Mouse (Mus musculus) heart, postnatal 10 days (tissue): Measurements from ENCODE around the gene Ncaph. TPM values are rescaled to one million over a fixed set of nuclear protein-coding genes. Genes with fewer than 3 reads are reported as not detected.
"Not testable (repeated sequence)": the region's sequence is repeated elsewhere in the genome, so short reads cannot be mapped to it uniquely, and the experiment has no call there.

Experiments
- DNase-seq, 2 experiments: peaks; one replicate each; pipeline ENCODE4 v3.0.0; 2021
- intact Hi-C: fragments of 180-260 bp; cut with DNase I; formaldehyde crosslinking; loops from one replicate; pipeline ENCODE4 v1.15.1; 2025
- total RNA-seq, 2 experiments: library from RNA; stranded (reverse); gene quantifications; 2 replicates each; pipeline ENCODE4 v1.2.3; 2021

Ncaph gene
- total RNA-seq, result 10 to 100 TPM; 13.7 to 15.2 TPM

DNA sequence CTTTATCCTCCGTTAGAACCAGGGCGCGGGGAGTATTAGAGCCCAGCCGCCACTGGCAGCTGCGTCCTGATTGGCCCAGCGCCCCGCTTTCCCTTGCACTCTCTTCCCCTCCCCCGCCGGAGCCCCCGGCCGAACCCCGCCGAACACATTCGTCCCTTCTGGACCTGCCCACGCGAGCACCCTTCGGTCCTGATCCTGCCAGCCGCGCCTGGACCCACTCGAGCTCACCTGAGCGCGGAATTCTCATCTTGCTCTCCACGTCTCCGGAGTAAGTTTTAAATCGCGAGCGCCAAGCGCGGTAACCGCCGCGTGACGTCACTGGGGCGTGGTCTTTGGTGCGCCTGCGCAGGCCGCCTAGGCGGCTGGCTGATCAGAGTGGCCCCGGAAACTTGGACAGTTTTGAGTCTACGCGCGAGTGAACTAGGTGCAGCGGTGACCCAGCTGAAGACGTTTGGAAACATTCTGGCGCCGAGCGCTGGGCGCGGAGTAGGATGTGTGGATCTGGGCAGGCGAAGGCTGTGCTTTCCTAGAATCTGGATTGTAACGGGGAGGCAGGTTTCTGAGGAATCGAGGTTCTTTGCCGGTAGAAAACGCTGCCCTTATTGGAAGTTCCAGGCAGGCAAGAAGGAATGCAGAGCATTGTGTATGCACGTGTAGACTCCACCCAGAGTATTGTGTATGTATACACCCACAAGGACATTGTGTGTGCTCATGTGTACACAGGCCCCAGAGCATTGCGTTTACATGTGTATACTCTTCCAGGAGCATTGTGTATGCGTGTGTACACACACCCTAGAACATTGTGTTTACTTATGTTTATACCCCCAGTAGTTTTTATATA, at the start of gene Ncaph:
Gene Ncaph (minus strand): TSS at position 334 of the 841 bp plus-strand sequence.
- DNase-seq, result peak; percentile 96 to 97
- intact Hi-C loops, result no loop called here

GRCm38 (mm10) chr2:127182598-127183381, 49.0 kb upstream of the Ncaph start:
- DNase-seq, result peak; percentile 89 to 90
- intact Hi-C loops, result no loop called here

GRCm38 (mm10) chr2:127166261-127166660, 32.5 kb upstream of the Ncaph start:
- intact Hi-C loops, result loop anchor here (1.0 kb wide), 1 partner anchor 39 kb away; no protein-coding TSS in a partner anchor
- peak; percentile 40 to 67 for DNase-seq

DNA sequence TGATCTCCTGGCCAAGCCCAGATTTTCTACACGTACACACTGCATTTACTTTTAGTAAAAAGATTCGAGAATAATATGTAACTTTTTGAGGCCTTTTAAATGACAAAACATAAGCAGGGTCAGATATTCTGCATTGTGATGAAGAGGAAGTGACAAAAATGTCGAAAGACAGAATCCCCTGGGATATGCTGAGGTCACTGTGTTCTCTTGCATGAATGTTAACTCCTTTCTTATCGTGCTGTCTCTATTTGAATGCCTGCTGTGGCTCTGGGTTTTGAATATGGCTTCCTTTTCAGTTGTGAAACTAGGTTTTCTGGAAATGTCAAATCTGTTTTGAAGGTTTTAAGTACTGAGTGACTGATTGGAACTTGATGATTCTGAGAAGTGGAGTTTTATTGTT, 31.9 kb upstream of the Ncaph start:
- peak in 1 of 2 experiments; percentile 15 for DNase-seq
- intact Hi-C loops, result loop anchor here (1.0 to 2.0 kb wide), 2 partner anchors 40 to 175 kb away; no protein-coding TSS in a partner anchor

DNA sequence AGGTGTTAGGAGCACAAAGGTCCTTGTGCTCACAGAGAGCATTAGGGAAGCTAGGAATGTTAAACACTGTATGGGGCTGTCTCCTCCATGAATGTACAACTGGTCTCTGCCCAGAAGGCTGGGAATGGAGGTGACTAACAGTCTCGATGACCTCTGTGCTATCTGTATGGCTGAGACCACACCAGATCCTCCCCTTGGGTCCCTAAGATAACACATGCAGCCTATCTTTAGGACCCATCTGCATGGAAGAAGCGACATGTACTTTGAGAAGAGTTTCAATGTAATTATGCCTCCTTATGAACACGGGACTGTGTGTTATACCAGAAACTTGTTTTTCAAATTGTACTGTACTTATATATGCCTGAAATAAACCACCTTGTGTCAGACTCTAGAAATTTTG, 11.9 kb upstream of the Ncaph start:
- no peak for DNase-seq
- intact Hi-C loops, result no loop called here

DNA sequence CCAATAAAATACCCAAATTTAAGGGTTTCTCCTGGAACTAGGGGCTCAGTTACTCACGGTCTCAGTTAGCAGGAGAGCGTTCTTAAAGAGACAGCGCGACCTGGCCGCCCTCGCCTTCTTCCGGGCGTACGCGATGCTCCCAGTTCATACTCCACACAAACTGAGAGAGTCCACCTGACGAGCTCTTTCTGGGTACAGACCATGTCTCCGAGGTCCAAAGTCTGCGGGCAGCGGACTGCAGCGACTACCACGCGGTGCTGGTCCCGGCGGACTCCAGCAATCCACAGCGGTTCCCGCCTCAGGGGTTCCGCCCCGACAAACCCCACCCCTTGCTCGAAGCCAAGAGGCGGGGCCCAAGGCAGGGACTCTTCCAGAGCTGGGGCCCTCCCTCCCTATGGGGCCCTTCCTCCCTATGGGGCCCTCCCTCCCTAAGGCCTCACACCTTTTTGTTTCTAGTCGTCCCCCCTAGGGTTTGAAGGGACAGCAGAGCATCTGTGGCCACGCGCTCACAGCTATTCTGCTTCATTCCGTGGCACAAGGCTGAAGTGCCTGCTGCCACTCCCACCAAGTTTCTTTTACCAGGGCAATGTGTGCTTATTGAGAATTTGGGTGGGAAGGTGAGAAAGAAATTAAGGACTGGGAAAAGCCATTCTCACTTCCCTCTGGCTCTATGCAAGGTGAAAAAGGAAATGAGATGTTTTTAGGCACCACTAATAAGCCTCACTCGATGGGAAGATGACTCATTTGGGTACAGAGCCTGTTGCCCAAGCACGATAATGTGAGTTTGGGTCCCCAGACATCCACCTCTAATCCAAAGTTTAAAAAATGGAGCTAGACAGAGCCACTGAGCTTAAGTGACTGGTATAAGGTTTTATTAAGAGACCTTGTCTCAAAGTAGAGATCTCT, 9.7 kb upstream of the Ncaph start, which contains the start of gene Itpripl1:
Gene Itpripl1 (minus strand): TSS at position 285 of the 906 bp plus-strand sequence.
- DNase-seq, result peak; percentile 84 to 85
- intact Hi-C loops, result no loop called here

DNA sequence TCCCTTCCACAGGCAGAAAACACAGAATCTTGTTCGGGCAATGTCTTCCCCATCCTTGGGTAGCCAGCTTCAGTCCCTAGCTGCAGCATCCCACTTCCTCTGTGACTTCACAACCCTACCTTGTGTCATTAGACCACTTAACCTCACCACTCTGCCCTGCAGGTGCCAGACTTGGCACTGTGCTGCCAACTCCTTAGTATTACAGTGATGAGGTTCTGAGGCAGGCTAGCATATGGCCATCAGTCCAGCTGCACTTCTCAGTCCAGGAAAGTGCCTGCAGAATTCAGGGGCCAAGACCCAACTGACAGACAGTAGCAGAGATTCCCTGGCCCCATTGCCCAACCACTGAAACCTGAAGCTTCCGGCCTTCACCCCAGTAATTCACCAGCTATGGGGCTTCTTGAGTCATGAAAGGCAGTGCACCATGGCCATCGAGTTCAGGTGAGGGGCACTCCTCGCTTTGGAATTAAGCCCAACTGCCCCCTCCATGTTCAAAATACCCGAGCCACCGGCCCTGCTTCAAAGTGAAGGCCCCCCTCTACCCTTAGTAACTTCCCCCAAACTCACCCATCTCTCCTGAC, 8.9 kb upstream of the Ncaph start:
- no peak for DNase-seq
- intact Hi-C loops, result no loop called here

DNA sequence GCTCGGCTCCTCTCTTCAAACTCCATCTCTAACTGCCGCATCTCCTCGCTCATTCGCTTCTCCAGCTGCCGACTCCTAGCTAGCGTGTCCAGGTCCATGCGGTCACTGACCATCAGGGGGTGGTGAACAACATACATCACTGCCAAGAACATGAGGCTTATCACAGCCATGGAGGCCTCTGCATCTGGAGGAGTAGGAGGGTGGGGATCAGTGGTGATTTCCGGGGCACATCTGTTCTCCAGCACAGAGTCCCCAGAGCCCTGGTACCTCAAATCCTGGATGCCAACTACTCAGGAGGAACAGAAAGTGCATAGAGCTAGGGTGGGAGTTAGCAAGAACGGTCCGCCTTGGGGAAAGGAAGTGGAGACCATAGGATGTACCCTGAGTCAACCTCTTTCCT, 8.3 kb upstream of the Ncaph start:
- peak; percentile 39 to 47 for DNase-seq
- intact Hi-C loops, result no loop called here

- no peak for DNase-seq
- intact Hi-C loops, result no loop called here
These were observed 6.3 kb upstream of the Ncaph start for GRCm38 (mm10) chr2:127140011-127140410.

DNA sequence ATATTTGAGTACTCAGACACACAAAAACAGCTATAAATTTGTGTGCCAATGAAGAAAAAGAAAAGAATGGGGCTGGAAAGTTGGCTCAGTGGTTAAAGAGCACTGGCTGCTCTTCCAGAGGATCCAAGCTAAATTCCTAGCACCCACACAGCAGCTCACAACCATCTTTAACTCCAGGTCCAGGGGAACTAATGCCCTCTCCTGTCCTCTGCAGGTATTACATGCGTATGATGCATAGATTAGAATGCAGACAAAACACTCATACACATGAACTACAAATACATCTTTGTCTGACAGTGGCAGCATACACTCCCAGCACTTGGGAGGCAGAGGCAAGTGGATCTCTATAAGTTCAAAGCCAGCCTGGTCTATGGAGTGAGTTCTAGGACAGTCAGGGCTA, 5.9 kb upstream of the Ncaph start:
- DNase-seq, result no peak
- intact Hi-C loops, result no loop called here

GRCm38 (mm10) chr2:127139094-127139493, 5.3 kb upstream of the Ncaph start:
- peak in 1 of 2 experiments; percentile 55 for DNase-seq
- intact Hi-C loops, result no loop called here

- no peak for DNase-seq
- intact Hi-C loops, result no loop called here
These were observed 4.7 kb upstream of the Ncaph start for GRCm38 (mm10) chr2:127138449-127138848.

DNA sequence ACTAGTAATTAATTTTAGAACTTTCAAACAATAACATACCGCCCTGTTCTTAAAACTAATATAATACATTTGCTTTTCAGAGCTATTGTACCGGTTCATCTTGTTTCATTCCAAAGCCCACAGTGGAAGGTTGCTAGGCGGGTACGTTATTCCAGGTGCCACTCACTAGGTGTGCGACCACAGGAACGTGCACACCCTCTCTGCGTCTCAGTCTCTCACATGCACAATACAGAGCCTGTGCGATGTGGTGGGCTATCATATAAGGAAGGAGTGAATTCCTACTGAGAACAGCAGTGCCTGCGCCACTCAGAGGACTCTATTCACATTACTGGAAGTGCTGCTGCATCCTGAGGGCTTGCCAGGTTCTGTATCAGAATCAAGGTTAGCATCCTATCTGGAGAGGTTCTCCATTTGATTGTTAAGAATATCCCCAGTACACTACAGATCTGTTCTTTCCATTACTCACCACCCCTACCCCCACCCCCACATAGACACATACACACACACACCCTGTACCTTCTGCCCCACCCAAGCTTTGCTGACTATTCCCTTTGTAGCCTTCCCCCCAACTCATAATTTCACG, 4.2 kb upstream of the Ncaph start:
- no peak for DNase-seq
- intact Hi-C loops, result no loop called here

GRCm38 (mm10) chr2:127136979-127137378, 3.2 kb upstream of the Ncaph start:
- DNase-seq, result peak; percentile 53 to 63
- intact Hi-C loops, result no loop called here

DNA sequence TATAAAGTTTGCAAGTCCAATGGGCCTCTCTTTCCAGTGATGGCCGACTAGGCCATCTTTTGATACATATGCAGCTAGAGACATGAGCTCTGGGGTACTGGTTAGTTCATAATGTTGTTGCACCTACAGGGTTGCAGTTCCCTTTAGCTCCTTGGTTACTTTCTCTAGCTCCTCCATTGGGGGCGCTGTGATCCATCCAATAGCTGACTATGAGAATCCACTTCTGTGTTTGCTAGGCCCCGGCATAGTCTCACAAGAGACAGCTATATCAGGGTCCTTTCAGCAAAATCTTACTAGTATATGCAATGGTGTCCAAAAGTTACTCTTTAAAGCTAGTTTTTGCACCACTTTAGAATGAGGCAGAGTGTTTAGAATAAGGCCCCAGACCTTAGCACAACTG, 1.5 kb upstream of the Ncaph start:
- intact Hi-C loops, DNase-seq: not testable (repeated sequence)

- intact Hi-C loops, result no loop called here
- no peak for DNase-seq
These were observed 2.4 kb downstream of the Ncaph start for GRCm38 (mm10) chr2:127131353-127131752.

DNA sequence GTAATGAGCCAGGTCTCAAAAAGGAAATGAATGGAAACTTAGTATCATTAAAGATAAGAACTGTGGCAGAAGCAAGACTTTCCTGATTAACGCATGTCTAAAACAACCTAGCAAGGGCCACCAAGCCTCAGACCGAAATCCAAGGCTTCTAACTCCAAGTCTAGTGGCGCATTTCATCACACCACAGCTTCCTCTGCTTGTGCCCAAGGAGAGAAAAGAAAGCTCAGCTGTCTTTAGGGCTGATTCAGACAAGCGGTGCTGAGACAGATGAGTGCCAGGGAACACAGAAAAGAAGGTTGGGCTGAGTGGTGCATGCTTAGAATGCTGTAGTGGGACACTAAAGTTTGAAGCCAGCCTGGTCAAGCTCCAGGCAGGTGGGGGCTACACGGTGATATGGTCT, 4.8 kb downstream of the Ncaph start:
- intact Hi-C loops, result no loop called here

DNA sequence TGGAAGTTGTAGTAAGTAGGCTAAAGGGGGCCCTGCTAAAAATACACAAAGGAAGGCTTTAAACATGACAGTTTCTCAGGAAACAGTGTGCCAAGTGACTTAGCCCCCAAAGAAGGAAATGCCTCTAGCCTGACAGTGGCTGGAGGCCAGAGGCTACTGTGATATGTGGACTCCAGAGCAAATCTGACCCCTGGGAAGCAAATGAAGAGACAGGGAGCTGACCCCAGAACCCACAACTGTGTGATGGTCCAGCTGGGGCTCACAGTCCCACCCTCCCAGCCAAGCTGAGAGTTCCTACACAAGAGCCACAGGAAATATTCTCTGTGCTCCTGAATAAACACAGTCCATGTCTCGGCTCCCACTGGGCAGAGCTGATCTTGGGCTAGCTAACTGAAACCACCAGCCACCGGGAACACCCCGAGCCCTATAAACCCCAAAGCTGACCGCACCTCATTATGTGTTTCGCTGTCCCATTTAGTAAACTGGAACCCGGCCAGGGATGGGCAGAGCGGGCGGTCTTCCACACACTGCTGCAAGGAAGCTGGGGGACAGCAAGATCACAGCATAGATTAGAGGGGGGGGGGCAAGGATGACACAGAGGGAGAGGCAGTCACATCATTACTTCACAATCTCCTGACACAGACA, 12.0 kb downstream of the Ncaph start:
- intact Hi-C loops, result no loop called here
- DNase-seq, result peak; percentile 42 to 56

More for the DNA sequence above, 4.8 kb downstream of the Ncaph start:
- no peak for DNase-seq

DNA sequence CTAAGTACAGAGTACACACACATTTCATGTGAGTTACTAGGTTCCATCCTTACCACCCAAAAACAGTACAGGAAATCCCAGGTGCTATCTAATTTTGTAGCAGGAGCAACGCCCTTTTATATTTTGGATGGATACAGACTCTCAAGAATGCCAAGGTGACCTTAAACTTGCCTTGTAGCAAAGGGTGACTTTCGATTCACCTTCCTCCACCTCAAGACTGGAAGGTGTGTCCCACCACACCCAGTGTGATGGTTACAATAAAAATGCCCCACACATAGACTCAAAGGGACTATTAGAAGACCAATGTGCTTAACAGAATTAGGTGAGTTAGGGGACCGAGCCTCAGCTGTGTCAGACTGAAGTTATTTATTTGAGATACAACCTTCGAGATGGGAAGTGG, 24.8 kb downstream of the Ncaph start:
- no peak for DNase-seq
- intact Hi-C loops, result no loop called here
